Mouse (Mus musculus): Measurements from ENCODE around the gene Cryl1.

Gene Cryl1

DNA sequence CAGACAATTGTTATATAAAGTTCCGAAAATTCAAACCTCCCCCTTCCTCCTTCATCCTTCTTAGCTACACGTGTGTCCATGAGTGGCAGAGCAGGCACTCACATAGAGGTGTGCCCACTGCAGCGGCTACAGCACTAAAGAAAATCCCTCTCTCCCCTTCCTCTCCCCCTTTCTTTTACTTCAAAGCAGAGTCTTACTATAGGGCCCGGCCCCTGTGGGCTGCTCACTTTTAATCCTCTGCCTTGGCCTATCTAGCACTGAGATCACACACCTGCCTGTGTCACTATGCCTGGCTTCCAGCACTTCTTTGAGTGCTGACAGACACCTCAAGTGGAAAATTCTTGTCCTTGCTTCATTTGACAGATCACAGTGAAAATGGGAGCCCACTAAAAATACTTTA is 163.6 kb downstream of the Cryl1 start:
- CTCF ChIA-PET, result no interaction called here

DNA sequence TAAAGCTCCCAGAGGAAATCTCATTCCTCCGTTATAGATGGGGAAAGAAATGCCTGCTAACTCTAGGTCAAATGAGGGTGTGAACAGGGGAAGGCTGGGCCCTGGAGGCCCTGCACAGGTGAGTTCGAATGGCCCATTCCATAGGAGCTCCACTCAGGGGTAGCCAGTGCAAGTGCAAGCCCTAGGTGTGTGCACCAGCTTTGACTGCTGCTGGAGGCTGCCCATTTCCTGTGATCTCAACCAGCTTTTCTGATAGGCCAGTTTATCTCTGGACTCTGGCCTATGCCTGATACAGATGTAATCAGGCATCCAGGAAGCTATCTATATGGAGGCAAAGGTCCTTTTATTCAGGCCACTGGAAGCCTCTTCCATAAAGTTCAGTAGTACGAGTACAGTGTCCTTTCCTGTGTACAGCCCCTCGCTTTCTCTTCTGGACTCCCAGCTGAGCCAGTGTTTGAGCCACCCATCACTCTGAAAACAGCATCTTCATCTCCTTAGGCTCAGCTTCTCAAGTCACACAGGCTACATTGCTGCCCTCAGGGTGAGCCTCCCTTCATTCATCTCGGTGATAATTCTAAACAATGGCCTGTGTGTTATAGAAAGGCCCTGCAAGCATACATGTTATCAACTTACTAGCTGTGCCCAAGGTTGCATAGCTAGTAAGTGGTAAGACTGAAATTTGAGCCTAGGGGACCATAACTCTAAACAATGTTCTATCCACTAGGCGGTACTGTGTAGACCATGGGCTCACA is 167.9 kb downstream of the Cryl1 start:
- CTCF ChIA-PET, result no interaction called here

Data from spleen, embryonic (tissue).